In the genomic region with DNA sequence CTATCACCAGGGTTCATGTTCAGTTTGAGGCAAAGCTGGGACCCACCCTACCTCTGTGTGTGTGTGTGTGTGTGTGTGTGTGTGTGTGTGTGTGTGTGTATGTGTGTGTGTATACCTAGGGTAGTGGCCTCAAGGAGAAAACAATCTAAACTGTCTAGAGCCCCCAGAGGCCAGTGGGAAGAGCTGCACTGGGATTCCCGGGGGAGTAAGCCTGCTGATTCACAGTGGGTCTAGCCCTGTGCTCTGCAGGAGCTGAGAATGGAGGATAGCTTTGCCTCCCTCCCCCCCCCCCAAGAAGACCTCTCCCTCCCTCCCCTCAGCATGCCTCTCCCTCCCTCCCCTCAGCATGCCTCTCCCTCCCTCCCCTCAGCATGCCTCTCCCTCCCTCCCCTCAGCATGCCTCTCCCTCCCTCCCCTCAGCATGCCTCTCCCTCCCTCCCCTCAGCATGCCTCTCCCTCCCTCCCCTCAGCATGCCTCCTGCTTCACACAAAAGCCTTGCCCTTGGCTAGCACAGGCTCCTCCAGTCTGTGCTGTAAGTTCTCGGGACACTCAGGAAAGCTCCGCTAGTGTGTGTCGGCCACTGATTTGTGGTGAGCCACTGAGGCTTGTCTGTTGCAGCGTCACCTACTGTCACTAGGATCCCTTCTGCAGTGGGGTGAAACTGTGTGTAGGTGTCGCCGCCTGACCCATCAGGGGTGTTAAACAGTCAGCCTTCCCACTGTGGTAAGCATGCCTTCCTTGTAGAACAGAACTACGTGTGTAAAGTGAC, we compare ENCODE assay signal across 16 mouse cellular contexts. TPM values are rescaled to one million over a fixed set of nuclear protein-coding genes. Genes with fewer than 3 reads are reported as not detected.
A peak's percentile ranks its signal among the peaks of the same experiment; 100 is the strongest.
DNase-seq lines count a peak whose midpoint lies in the region; ATAC-seq and TF ChIP-seq lines count a peak whose summit lies in the region.
"Had no signal": no experiment of that assay in that cellular context is flagged by ENCODE, and none has a peak within 500 bp of the region (broad histone marks: within the 10 kb centered on the region; RNA-seq: fewer than 3 reads in every experiment).

No protein-coding gene starts in this region.

- 28% methylated on average over 8 of the region's 8 CpGs for WGBS in hindbrain, postnatal 0 days
- WGBS in hindbrain, embryonic 13.5 days, result 23% methylated on average over 8 of the region's 8 CpGs
- 29% methylated on average over 8 of the region's 8 CpGs for WGBS in embryonic facial prominence, embryonic 11.5 days

- no peak for TF ChIP-seq EP300 in CH12.LX (IDR thresholded peaks at IDR 0.05; ENCODE audit: low read length)
- TF ChIP-seq EP300 in ES-Bruce4 (IDR thresholded peaks at IDR 0.05; ENCODE audit: insufficient read depth, low read depth, low read length), result peak; percentile 62; the same call in 1 of the 2 replicates

- dilution Hi-C loops in CH12.LX (cut with MboI; ENCODE audit: extremely low pct_ligation_motif_present, extremely low pct_unique_long_range_greater_than_20kb, low sequenced_read_pairs), result no loop called here

- 0 out of 2 replicates have a peak, but pooled peaks have one; percentile 15 for ATAC-seq in hindbrain, postnatal 0 days
- ATAC-seq in hindbrain, embryonic 13.5 days (ENCODE audit: low FRiP score), result no peak
- 0 out of 2 replicates have a peak, but pooled peaks have one; percentile 26 for ATAC-seq in embryonic facial prominence, embryonic 11.5 days (replicated peaks; ENCODE audit: insufficient number of reproducible peaks, low FRiP score, low TSS enrichment, low read depth)

- no peak for TF ChIP-seq CTCF in hindbrain, postnatal 0 days (IDR thresholded peaks at IDR 0.05; ENCODE audit: low read depth)
- TF ChIP-seq CTCF in CH12.LX (conservative IDR thresholded peaks at IDR 0.05 in 1 of 2, IDR thresholded peaks at IDR 0.05 in 1 of 2; ENCODE audit: low read depth in 2 of 2, low read length in 2 of 2) (peak in 1 of 2 experiments; percentile 42; a peak in 2 of 4 replicates), ES-Bruce4 (IDR thresholded peaks at IDR 0.05; ENCODE audit: low read depth, low read length) (no peak)

- no peaks in the 10 kb centered on the region for H3K36me3 ChIP-seq in hindbrain, postnatal 0 days (ENCODE audit: insufficient read depth, low read length)
- peaks cover 25% of the 10 kb centered on the region for H3K36me3 ChIP-seq in hindbrain, embryonic 13.5 days
- peaks cover 0 to 25% of the 10 kb centered on the region in 2 experiments for H3K36me3 ChIP-seq in CH12.LX (replicated peaks in 1 of 2; ENCODE audit: control insufficient read depth in 1 of 2, insufficient read depth in 1 of 2, low read length in 1 of 2)
- no peaks in the 10 kb centered on the region for H3K36me3 ChIP-seq in ES-Bruce4 (ENCODE audit: control insufficient read depth, insufficient read depth, low read length, poor library complexity, severe bottlenecking)
- H3K36me3 ChIP-seq in embryonic facial prominence, embryonic 11.5 days (replicated peaks; ENCODE audit: control insufficient read depth, insufficient read depth, low read depth, low read length), result no peaks in the 10 kb centered on the region
- H3K36me3 ChIP-seq: limb, embryonic 13.5 days; liver, embryonic 15.5 days had no signal

- H3K9me3 ChIP-seq in hindbrain, postnatal 0 days (ENCODE audit: low read length), result no peaks in the 10 kb centered on the region
- H3K9me3 ChIP-seq in hindbrain, embryonic 13.5 days, result no peaks in the 10 kb centered on the region
- no peaks in the 10 kb centered on the region for H3K9me3 ChIP-seq in CH12.LX (replicated peaks; ENCODE audit: low read length)
- 0 out of 2 replicates have a peak, but pooled peaks cover 2% of the 10 kb centered on the region for H3K9me3 ChIP-seq in ES-Bruce4 (replicated peaks; ENCODE audit: control insufficient read depth, insufficient read depth, low read length, poor library complexity, severe bottlenecking)
- H3K9me3 ChIP-seq in embryonic facial prominence, embryonic 11.5 days (replicated peaks; ENCODE audit: control insufficient read depth, low read length), result no peaks in the 10 kb centered on the region
- H3K9me3 ChIP-seq: hindbrain, embryonic 15.5 days; limb, embryonic 13.5 days; liver, embryonic 15.5 days; neural tube, embryonic 12.5 days had no signal

- H3K79me2 ChIP-seq in CH12.LX (replicated peaks; ENCODE audit: control insufficient read depth, extremely low read depth, insufficient read depth, poor library complexity, severe bottlenecking), result no peaks in the 10 kb centered on the region

- TF ChIP-seq POLR2A in CH12.LX (IDR thresholded peaks at IDR 0.05; ENCODE audit: low read depth, low read length) (no peak), ES-Bruce4 (IDR thresholded peaks at IDR 0.05; ENCODE audit: insufficient read depth, low read length) (no peak)

- H3K4me2 ChIP-seq in hindbrain, postnatal 0 days (ENCODE audit: low read depth, low read length), result no peak overlapping the region
- H3K4me2 ChIP-seq in hindbrain, embryonic 13.5 days, result no peak overlapping the region
- H3K4me2 ChIP-seq in CH12.LX (ENCODE audit: insufficient read depth, low read depth, poor library complexity, severe bottlenecking), result no peak overlapping the region
- H3K4me2 ChIP-seq in embryonic facial prominence, embryonic 11.5 days (ENCODE audit: low read depth, low read length), result no peak overlapping the region
- H3K4me2 ChIP-seq: hindbrain, embryonic 15.5 days; limb, embryonic 13.5 days; liver, embryonic 15.5 days; neural tube, embryonic 12.5 days had no signal

- no peak; the same call in 1 of the 2 replicates for TF ChIP-seq RAD21 in CH12.LX (IDR thresholded peaks at IDR 0.05; ENCODE audit: low read depth, low read length)

- H3K4me3 ChIP-seq in hindbrain, postnatal 0 days (ENCODE audit: low read length), result no peak overlapping the region
- H3K4me3 ChIP-seq in hindbrain, embryonic 13.5 days, result no peak overlapping the region
- no peak overlapping the region for H3K4me3 ChIP-seq in CH12.LX (replicated peaks in 1 of 3; ENCODE audit: low read depth in 2 of 3, low read length in 2 of 3, poor library complexity in 1 of 3)
- H3K4me3 ChIP-seq in ES-Bruce4 (ENCODE audit: low read depth, low read length), result no peak overlapping the region
- H3K4me3 ChIP-seq in embryonic facial prominence, embryonic 11.5 days (ENCODE audit: low read depth, low read length), result no peak overlapping the region
- H3K4me3 ChIP-seq: hindbrain, embryonic 15.5 days; limb, embryonic 13.5 days; liver, embryonic 15.5 days; neural tube, embryonic 12.5 days had no signal

- H3K27ac ChIP-seq in hindbrain, postnatal 0 days, result no peak overlapping the region
- H3K27ac ChIP-seq in hindbrain, embryonic 13.5 days, result no peak overlapping the region
- no peak overlapping the region for H3K27ac ChIP-seq in CH12.LX (ENCODE audit: insufficient read depth, low read depth)
- H3K27ac ChIP-seq in ES-Bruce4 (ENCODE audit: insufficient read depth, low read length), result no peak overlapping the region
- no peak overlapping the region for H3K27ac ChIP-seq in embryonic facial prominence, embryonic 11.5 days (replicated peaks; ENCODE audit: low read depth, low read length)
- H3K27ac ChIP-seq: hindbrain, embryonic 15.5 days; limb, embryonic 13.5 days; liver, embryonic 15.5 days; neural tube, embryonic 12.5 days had no signal

- H3K4me1 ChIP-seq in hindbrain, postnatal 0 days (ENCODE audit: insufficient read depth, low read length), result no peaks in the 10 kb centered on the region
- peaks cover 28% of the 10 kb centered on the region for H3K4me1 ChIP-seq in hindbrain, embryonic 13.5 days (replicated peaks)
- H3K4me1 ChIP-seq in CH12.LX (ENCODE audit: control insufficient read depth in 1 of 2, insufficient read depth in 2 of 2) (peaks cover 51 to 92% of the 10 kb centered on the region in 2 experiments), ES-Bruce4 (ENCODE audit: control insufficient read depth, insufficient read depth, low read length) (peaks cover 11% of the 10 kb centered on the region)
- peaks cover 6% of the 10 kb centered on the region for H3K4me1 ChIP-seq in embryonic facial prominence, embryonic 11.5 days (ENCODE audit: control insufficient read depth, insufficient read depth, low read length)

- no peak for DNase-seq in hindbrain, postnatal 0 days (ENCODE audit: low spot score)
- peak; percentile 58 for DNase-seq in CH12.LX (ENCODE audit: extremely low read depth)
- DNase-seq in embryonic facial prominence, embryonic 11.5 days (ENCODE audit: low spot score), result peak; percentile 22
- no peak for DNase-seq in yolk sac, embryonic 10.5 days (ENCODE audit: low spot score)
- no peak for DNase-seq in kidney, postnatal 14 days
- DNase-seq: adrenal gland, adult 2 months; cerebellum, adult 18-20 months; kidney, adult 2 months; layer of hippocampus, postnatal 36 days; thymus, postnatal 14 days had no signal

- H3K27me3 ChIP-seq in hindbrain, postnatal 0 days (ENCODE audit: insufficient read depth, low read length), result no peaks in the 10 kb centered on the region
- no peaks in the 10 kb centered on the region for H3K27me3 ChIP-seq in hindbrain, embryonic 13.5 days
- H3K27me3 ChIP-seq in CH12.LX (replicated peaks), result no peaks in the 10 kb centered on the region
- no peaks in the 10 kb centered on the region for H3K27me3 ChIP-seq in ES-Bruce4 (ENCODE audit: control insufficient read depth, insufficient read depth, low read length, poor library complexity, severe bottlenecking)
- no peaks in the 10 kb centered on the region for H3K27me3 ChIP-seq in embryonic facial prominence, embryonic 11.5 days (ENCODE audit: control insufficient read depth, insufficient read depth, low read length)
- H3K27me3 ChIP-seq: hindbrain, embryonic 15.5 days; limb, embryonic 13.5 days; liver, embryonic 15.5 days; neural tube, embryonic 12.5 days had no signal

- in situ Hi-C loops in CH12.LX (cut with MboI; ENCODE audit: low pct_ligation_motif_present, low pct_unique_long_range_greater_than_20kb, low sequenced_read_pairs), result no loop called here

- H3K9ac ChIP-seq in hindbrain, postnatal 0 days (replicated peaks; ENCODE audit: low read length), result no peak overlapping the region
- no peak overlapping the region for H3K9ac ChIP-seq in hindbrain, embryonic 13.5 days
- H3K9ac ChIP-seq in CH12.LX (ENCODE audit: insufficient read depth, low read depth) (no peak overlapping the region), ES-Bruce4 (ENCODE audit: low read depth, poor library complexity, severe bottlenecking) (no peak overlapping the region)
- H3K9ac ChIP-seq in embryonic facial prominence, embryonic 11.5 days (replicated peaks; ENCODE audit: low read length), result no peak overlapping the region
- H3K9ac ChIP-seq: hindbrain, embryonic 15.5 days; limb, embryonic 13.5 days; liver, embryonic 15.5 days; neural tube, embryonic 12.5 days had no signal

RNA-seq across cellular contexts. Expression of gene Gdpd5, which starts 24.4 kb away (rescaled TPM):
- 40.5 and 47.6 TPM in 2 replicates for total RNA-seq in hindbrain, postnatal 0 days (2014; rRNA removed)
- 26.7 and 26.8 TPM in 2 replicates for polyA plus RNA-seq in hindbrain, postnatal 0 days (2015; fragmentation: Nextera tagmentation; extraction: Ambion mirVana)
- polyA plus RNA-seq in hindbrain, embryonic 13.5 days (2015; fragmentation: Nextera tagmentation; extraction: Ambion mirVana), result 53.2 and 55.3 TPM in 2 replicates
- 7.5 and 9.1 TPM in 2 replicates for total RNA-seq in CH12.LX (2012; rRNA removed)
- total RNA-seq in CH12.LX (2014; rRNA removed), result 2.4 and 2.8 TPM in 2 replicates
- polyA plus RNA-seq in CH12.LX (2012; ENCODE audit: insufficient read length, low read depth), result 7.0 and 9.0 TPM in 2 replicates
- 5.9 and 8.4 TPM in 2 replicates for polyA plus RNA-seq in ES-Bruce4 (2011; ENCODE audit: insufficient read depth, insufficient read length, low read depth, missing spikeins)
- 10.2 and 13.2 TPM in 2 replicates for polyA plus RNA-seq in embryonic facial prominence, embryonic 11.5 days (2014; fragmentation: Nextera tagmentation; extraction: Ambion mirVana)

RNA-seq across cellular contexts. Expression of gene Serpinh1, which starts 52.5 kb away (rescaled TPM):
- total RNA-seq in hindbrain, postnatal 0 days (2014; rRNA removed), result 214 and 215 TPM in 2 replicates
- polyA plus RNA-seq in hindbrain, postnatal 0 days (2015; fragmentation: Nextera tagmentation; extraction: Ambion mirVana), result 161 TPM in 2 replicates
- polyA plus RNA-seq in hindbrain, embryonic 13.5 days (2015; fragmentation: Nextera tagmentation; extraction: Ambion mirVana), result 394 and 407 TPM in 2 replicates
- total RNA-seq in CH12.LX (2012; rRNA removed), result not detected in 2 replicates
- not detected in 2 replicates for total RNA-seq in CH12.LX (2014; rRNA removed)
- not detected in 2 replicates for polyA plus RNA-seq in CH12.LX (2012; ENCODE audit: insufficient read length, low read depth)
- polyA plus RNA-seq in ES-Bruce4 (2011; ENCODE audit: insufficient read depth, insufficient read length, low read depth, missing spikeins), result 211 and 229 TPM in 2 replicates
- polyA plus RNA-seq in embryonic facial prominence, embryonic 11.5 days (2014; fragmentation: Nextera tagmentation; extraction: Ambion mirVana), result 373 and 399 TPM in 2 replicates

Comparison
In these comparisons a context has a peak if more than half of its experiments do, and no peak if none do; other contexts are left out.
1. DNase-seq: peak in CH12.LX (single experiment) and embryonic facial prominence, embryonic 11.5 days (single experiment); none in hindbrain, postnatal 0 days (single experiment), yolk sac, embryonic 10.5 days (single experiment) and kidney, postnatal 14 days (single experiment).
2. RNA of gene Serpinh1, which starts 52.5 kb away (polyA plus RNA-seq): 394 to 407 TPM in hindbrain, embryonic 13.5 days, 373 to 399 TPM in embryonic facial prominence, embryonic 11.5 days, 211 to 229 TPM in ES-Bruce4 and 161 TPM in hindbrain, postnatal 0 days; not detected in CH12.LX; every median in the first group is over 100 times any median in the second.